Comparison of ENCODE assay signal across 25 mouse cellular contexts in genomic region chr12:76500896-76501295, GRCm38 (mm10). TPM values are rescaled to one million over a fixed set of nuclear protein-coding genes. Genes with fewer than 3 reads are reported as not detected.
DNase-seq lines count a peak whose midpoint lies in the region; ATAC-seq and TF ChIP-seq lines count a peak whose summit lies in the region.
"Had no signal": no experiment of that assay in that cellular context is flagged by ENCODE, and none has a peak within 500 bp of the region (broad histone marks: within the 10 kb centered on the region; RNA-seq: fewer than 3 reads in every experiment).

No protein-coding gene starts in this region.

- H3K4me3 ChIP-seq in heart, embryonic 10.5 days: no peak overlapping the region
- no peak overlapping the region for H3K4me3 ChIP-seq in heart, adult 2 months
- no peak overlapping the region for H3K4me3 ChIP-seq in intestine, embryonic 16.5 days (ENCODE audit: low read length)
- no peak overlapping the region for H3K4me3 ChIP-seq in stomach, embryonic 16.5 days (replicated peaks; ENCODE audit: low read length)
- H3K4me3 ChIP-seq: embryonic facial prominence, embryonic 10.5 days; erythroblast, embryonic 14.5 days; gastrocnemius, adult 2 months; hindbrain, embryonic 13.5 days; limb, embryonic 15.5 days; lung, embryonic 15.5 days; megakaryocyte, embryonic 14.5 days had no signal

- TF ChIP-seq CTCF in heart, adult 2 months (IDR thresholded peaks at IDR 0.05): no peak

- H3K79me2 ChIP-seq in heart, adult 2 months (replicated peaks; ENCODE audit: control insufficient read depth, insufficient read depth, low read length): no peaks in the 10 kb centered on the region

- no peak overlapping the region for H3K9ac ChIP-seq in heart, adult 2 months (ENCODE audit: low read depth, low read length)
- H3K9ac ChIP-seq in intestine, embryonic 16.5 days (ENCODE audit: low read depth, low read length): no peak overlapping the region
- no peak overlapping the region for H3K9ac ChIP-seq in stomach, embryonic 16.5 days (ENCODE audit: low read length)
- H3K9ac ChIP-seq: hindbrain, embryonic 13.5 days; limb, embryonic 15.5 days; lung, embryonic 15.5 days had no signal

- TF ChIP-seq POLR2A in heart, adult 2 months (IDR thresholded peaks at IDR 0.05; ENCODE audit: insufficient read depth, low read depth, low read length): no peak

- peak overlapping the region; percentile 16; the same call in 1 of the 2 replicates for H3K27ac ChIP-seq in heart, embryonic 10.5 days
- H3K27ac ChIP-seq in heart, adult 2 months: no peak overlapping the region
- H3K27ac ChIP-seq in intestine, embryonic 16.5 days (ENCODE audit: low read length): no peak overlapping the region
- peak overlapping the region; percentile 64; the same call in 1 of the 2 replicates for H3K27ac ChIP-seq in stomach, embryonic 16.5 days (ENCODE audit: low read length)
- H3K27ac ChIP-seq: embryonic facial prominence, embryonic 10.5 days; gastrocnemius, adult 2 months; hindbrain, embryonic 13.5 days; limb, embryonic 15.5 days; lung, embryonic 15.5 days had no signal

- WGBS in heart, embryonic 10.5 days: 49% methylated on average over 3 of the region's 3 CpGs
- 67% methylated on average over 3 of the region's 3 CpGs for WGBS in heart, adult 2 months
- WGBS in intestine, embryonic 16.5 days: 58% methylated on average over 3 of the region's 3 CpGs
- WGBS in stomach, embryonic 16.5 days: 50% methylated on average over 3 of the region's 3 CpGs

- no peak for DNase-seq in heart, embryonic 10.5 days (ENCODE audit: low spot score)
- DNase-seq in heart, adult 2 months: no peak
- peak; percentile 58 for DNase-seq in brain, adult 2 months (ENCODE audit: low read depth, low spot score)
- DNase-seq in ovary, postnatal 10 days (ENCODE audit: low spot score): no peak
- DNase-seq in ovary, adult 18-20 months (ENCODE audit: low spot score): no peak
- DNase-seq in ovary, postnatal 36 days (ENCODE audit: low spot score): no peak
- DNase-seq: adrenal gland, postnatal 25 days; cerebellum, postnatal 36 days; gastrocnemius, adult 2 months; heart, postnatal 10 days; kidney, adult 11 months; kidney, postnatal 10 days; thymus, postnatal 4 days had no signal

- H3K4me2 ChIP-seq in intestine, embryonic 16.5 days (ENCODE audit: low read depth, low read length): no peak overlapping the region
- H3K4me2 ChIP-seq in stomach, embryonic 16.5 days (ENCODE audit: low read depth, low read length): no peak overlapping the region
- H3K4me2 ChIP-seq: hindbrain, embryonic 13.5 days; limb, embryonic 15.5 days; lung, embryonic 15.5 days had no signal

- no peaks in the 10 kb centered on the region for H3K27me3 ChIP-seq in heart, embryonic 10.5 days (ENCODE audit: insufficient read depth, poor library complexity, severe bottlenecking)
- H3K27me3 ChIP-seq in heart, adult 2 months (ENCODE audit: control insufficient read depth, insufficient read depth, low read length): no peaks in the 10 kb centered on the region
- no peaks in the 10 kb centered on the region for H3K27me3 ChIP-seq in intestine, embryonic 16.5 days (replicated peaks; ENCODE audit: control insufficient read depth, insufficient read depth, low read length)
- H3K27me3 ChIP-seq in stomach, embryonic 16.5 days (ENCODE audit: control insufficient read depth, insufficient read depth, low read length): no peaks in the 10 kb centered on the region
- H3K27me3 ChIP-seq: limb, embryonic 15.5 days; Patski had no signal

- intact Hi-C loops in heart, adult 2 months (cut with DNase I): no loop called here

- peaks cover 26% of the 10 kb centered on the region for H3K4me1 ChIP-seq in heart, embryonic 10.5 days
- H3K4me1 ChIP-seq in heart, adult 2 months (ENCODE audit: control insufficient read depth, insufficient read depth, low read length): peaks cover 4% of the 10 kb centered on the region
- H3K4me1 ChIP-seq in intestine, embryonic 16.5 days (ENCODE audit: control insufficient read depth, insufficient read depth, low read length): peaks cover 6% of the 10 kb centered on the region; the same call in 1 of the 2 replicates
- H3K4me1 ChIP-seq in stomach, embryonic 16.5 days (ENCODE audit: control insufficient read depth, insufficient read depth, low read length): peaks cover 7% of the 10 kb centered on the region; the same call in 1 of the 2 replicates
- H3K4me1 ChIP-seq: hindbrain, embryonic 13.5 days had no signal

- ATAC-seq in intestine, embryonic 16.5 days: peak; percentile 62
- peak; percentile 79; the same call in 1 of the 2 replicates for ATAC-seq in stomach, embryonic 16.5 days (ENCODE audit: insufficient read depth, low FRiP score)
- ATAC-seq: activated CD4-positive, CD25-positive, alpha-beta regulatory T cell, adult 4 months; forebrain, embryonic 16.5 days; midbrain, embryonic 16.5 days; Patski had no signal

- TF ChIP-seq EP300 in heart, adult 2 months (IDR thresholded peaks at IDR 0.05; ENCODE audit: insufficient read depth, low read depth, low read length): no peak

- no peaks in the 10 kb centered on the region for H3K36me3 ChIP-seq in heart, embryonic 10.5 days
- no peaks in the 10 kb centered on the region for H3K36me3 ChIP-seq in heart, adult 2 months (ENCODE audit: control insufficient read depth, insufficient read depth, low read length)
- no peaks in the 10 kb centered on the region for H3K36me3 ChIP-seq in intestine, embryonic 16.5 days (ENCODE audit: control insufficient read depth, insufficient read depth, low read length)
- H3K36me3 ChIP-seq in stomach, embryonic 16.5 days (ENCODE audit: control insufficient read depth, insufficient read depth, low read length): no peaks in the 10 kb centered on the region
- H3K36me3 ChIP-seq: embryonic facial prominence, embryonic 10.5 days; hindbrain, embryonic 13.5 days; limb, embryonic 15.5 days; lung, embryonic 15.5 days had no signal

- H3K9me3 ChIP-seq in heart, embryonic 10.5 days: no peaks in the 10 kb centered on the region
- no peaks in the 10 kb centered on the region for H3K9me3 ChIP-seq in intestine, embryonic 16.5 days (ENCODE audit: control insufficient read depth, low read length)
- no peaks in the 10 kb centered on the region for H3K9me3 ChIP-seq in stomach, embryonic 16.5 days (replicated peaks; ENCODE audit: control insufficient read depth, low read length)
- H3K9me3 ChIP-seq: embryonic facial prominence, embryonic 10.5 days; hindbrain, embryonic 13.5 days; limb, embryonic 15.5 days; lung, embryonic 15.5 days; megakaryocyte, embryonic 14.5 days had no signal

RNA-seq across cellular contexts. Expression of gene Plekhg3, which starts 29.8 kb away (rescaled TPM):
- polyA plus RNA-seq in heart, embryonic 10.5 days (2016; fragmentation: Nextera tagmentation; extraction: Ambion mirVana): 5.1 and 5.3 TPM in 2 replicates
- total RNA-seq in heart, adult 2 months (2021): 10 to 100 TPM; 11.6 to 13.6 TPM
- polyA plus RNA-seq in heart, adult 2 months (2012; rRNA removed): 12.9 and 16.8 TPM in 2 replicates
- polyA plus RNA-seq in intestine, embryonic 16.5 days (2015; fragmentation: Nextera tagmentation; extraction: Ambion mirVana): 8.8 and 9.3 TPM in 2 replicates
- 10.2 and 11.6 TPM in 2 replicates for polyA plus RNA-seq in stomach, embryonic 16.5 days (2015; fragmentation: Nextera tagmentation; extraction: Ambion mirVana)

Comparison
In these comparisons a context has a peak if more than half of its experiments do, and no peak if none do; other contexts are left out.
1. H3K27ac ChIP-seq: peak in heart, embryonic 10.5 days (single experiment) and stomach, embryonic 16.5 days (single experiment); none in heart, adult 2 months (single experiment) and intestine, embryonic 16.5 days (single experiment).